Mouse (Mus musculus) left cerebral cortex, postnatal 14 days (tissue): ENCODE data around the gene Zfp661. TPM values are rescaled to one million over a fixed set of nuclear protein-coding genes. Genes with fewer than 3 reads are reported as not detected.
"Not testable (repeated sequence)": the region's sequence is repeated elsewhere in the genome, so short reads cannot be mapped to it uniquely, and the experiment has no call there.

Experiments
- DNase-seq, 2 experiments: peaks; one replicate each; pipeline ENCODE4 v3.0.0; 2021 to 2022; ENCODE audit warnings: low spot score in 2 of 2, mixed read lengths in 1 of 2
- intact Hi-C: fragments of 180-260 bp; cut with DNase I; formaldehyde crosslinking; loops from one replicate; pipeline ENCODE4 v1.15.1; 2025
- long read RNA-seq, 2 experiments: library from polyadenylated mRNA; stranded (forward); transcript quantifications; one replicate each; pipeline ENCODE4 v2.0.0; 2021
- total RNA-seq, 2 experiments: library from RNA; stranded (reverse); gene quantifications; 2 replicates each; pipeline ENCODE4 v1.2.3; 2021

Gene Zfp661
- 1 to 10 TPM; 7.4 to 7.7 TPM for total RNA-seq
- long read RNA-seq, experiment 1, partial matches to known transcripts = 1 of 7 reads
- long read RNA-seq, experiment 1, other reads (novel, unspliced or antisense) = 2 of 7 reads
- long read RNA-seq, experiment 2, partial matches to known transcripts = 2 of 7 reads
- long read RNA-seq, experiment 2, other reads (novel, unspliced or antisense) = 2 of 7 reads

- intact Hi-C loops = no loop called here
- DNase-seq = peak; percentile 72 to 77
Measured at GRCm38 (mm10) chr2:127586694-127587513, at the start of gene Zfp661, which contains the start of gene Mrps5. Gene Zfp661 (minus strand): TSS chr2:127587094. Gene Mrps5 (plus strand): TSS chr2:127587222.

GRCm38 (mm10) chr2:127635581-127635980, 48.7 kb upstream of the Zfp661 start:
- no peak for DNase-seq
- intact Hi-C loops = no loop called here

GRCm38 (mm10) chr2:127632601-127633000, 45.7 kb upstream of the Zfp661 start:
- no peak for DNase-seq
- intact Hi-C loops = no loop called here

GRCm38 (mm10) chr2:127627990-127628570, 41.2 kb upstream of the Zfp661 start:
- no peak for DNase-seq
- intact Hi-C loops = no loop called here

- intact Hi-C loops = no loop called here
- peak in 1 of 2 experiments; percentile 15 for DNase-seq
Measured at GRCm38 (mm10) chr2:127627354-127627753, 40.5 kb upstream of the Zfp661 start.

GRCm38 (mm10) chr2:127625659-127626058, 38.8 kb upstream of the Zfp661 start:
- DNase-seq = no peak
- intact Hi-C loops = no loop called here

- intact Hi-C loops = no loop called here
- DNase-seq = no peak
Measured at GRCm38 (mm10) chr2:127624786-127625185, 37.9 kb upstream of the Zfp661 start.

GRCm38 (mm10) chr2:127622065-127622464, 35.2 kb upstream of the Zfp661 start:
- no peak for DNase-seq
- intact Hi-C loops = no loop called here

- intact Hi-C loops = no loop called here
- no peak for DNase-seq
Measured at GRCm38 (mm10) chr2:127619311-127619710, 32.4 kb upstream of the Zfp661 start.

GRCm38 (mm10) chr2:127612288-127612687, 25.4 kb upstream of the Zfp661 start:
- no peak for DNase-seq
- intact Hi-C loops = no loop called here

GRCm38 (mm10) chr2:127611386-127611785, 24.5 kb upstream of the Zfp661 start:
- intact Hi-C loops = no loop called here
- no peak for DNase-seq

GRCm38 (mm10) chr2:127608986-127609385, 22.1 kb upstream of the Zfp661 start:
- DNase-seq = no peak

GRCm38 (mm10) chr2:127608234-127608633, 21.3 kb upstream of the Zfp661 start:
- intact Hi-C loops = loop anchor here (2.0 to 5.0 kb wide), 2 partner anchors 59 to 74 kb away; no protein-coding TSS in a partner anchor
- DNase-seq = peak in 1 of 2 experiments; percentile 68

More at GRCm38 (mm10) chr2:127608986-127609385, 22.1 kb upstream of the Zfp661 start:
- intact Hi-C loops = loop anchor here (2.0 to 5.0 kb wide), 2 partner anchors 58 to 73 kb away; no protein-coding TSS in a partner anchor

GRCm38 (mm10) chr2:127605203-127605602, 18.3 kb upstream of the Zfp661 start:
- intact Hi-C loops = loop anchor here (5.0 kb wide), 1 partner anchor 77 kb away; no protein-coding TSS in a partner anchor
- no peak for DNase-seq

- DNase-seq, intact Hi-C loops: not testable (repeated sequence)
Measured at GRCm38 (mm10) chr2:127603383-127603782, 16.5 kb upstream of the Zfp661 start.

- peak in 1 of 2 experiments; percentile 38 for DNase-seq
- intact Hi-C loops = no loop called here
Measured at GRCm38 (mm10) chr2:127590840-127591239, 3.9 kb upstream of the Zfp661 start.

- intact Hi-C loops = no loop called here
Measured at GRCm38 (mm10) chr2:127590204-127590603, 3.3 kb upstream of the Zfp661 start.

GRCm38 (mm10) chr2:127588897-127589296, 2.0 kb upstream of the Zfp661 start:
- DNase-seq = no peak
- intact Hi-C loops = no loop called here

More at GRCm38 (mm10) chr2:127590204-127590603, 3.3 kb upstream of the Zfp661 start:
- DNase-seq = no peak

- no peak for DNase-seq
- intact Hi-C loops = no loop called here
Measured at GRCm38 (mm10) chr2:127587514-127587844, 585 bp upstream of the Zfp661 start.

GRCm38 (mm10) chr2:127584436-127584858, 2.4 kb downstream of the Zfp661 start:
- peak; percentile 95 to 96 for DNase-seq
- intact Hi-C loops = no loop called here
